Mouse (Mus musculus) c-Kit-positive CD71-positive TER-119-negative erythroid progenitor cells, embryonic 14.5 days (primary cell): ENCODE data around the gene Actr1a.

Experiments
- DNase-seq: peaks from one replicate; pipeline ENCODE4 v3.0.0-alpha.2; 2013; ENCODE audit warnings: low read depth

Actr1a gene

GRCm38 (mm10) chr19:46399886-46400285, 4.3 kb upstream of the Actr1a start:
- DNase-seq, result no peak

DNA sequence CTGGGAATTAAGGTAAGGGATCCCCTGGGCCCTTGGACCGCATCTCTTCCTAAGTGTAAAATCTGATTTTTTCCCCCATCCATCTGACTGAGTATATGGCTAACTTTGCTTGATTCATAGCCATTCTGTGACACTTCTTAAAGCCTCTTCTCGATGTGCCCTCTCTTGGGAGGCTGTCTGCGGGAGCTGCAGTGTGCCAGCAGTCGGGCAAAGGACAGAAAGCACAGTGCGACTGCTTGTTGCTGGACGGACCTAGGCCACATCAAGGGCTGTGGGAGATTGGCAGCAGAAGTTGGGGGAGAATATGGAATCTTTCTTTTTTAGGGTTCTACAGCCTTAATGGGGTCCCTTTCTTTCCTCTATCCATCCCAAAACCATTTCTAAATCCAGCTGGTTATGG, 3.8 kb upstream of the Actr1a start:
- no peak for DNase-seq

DNA sequence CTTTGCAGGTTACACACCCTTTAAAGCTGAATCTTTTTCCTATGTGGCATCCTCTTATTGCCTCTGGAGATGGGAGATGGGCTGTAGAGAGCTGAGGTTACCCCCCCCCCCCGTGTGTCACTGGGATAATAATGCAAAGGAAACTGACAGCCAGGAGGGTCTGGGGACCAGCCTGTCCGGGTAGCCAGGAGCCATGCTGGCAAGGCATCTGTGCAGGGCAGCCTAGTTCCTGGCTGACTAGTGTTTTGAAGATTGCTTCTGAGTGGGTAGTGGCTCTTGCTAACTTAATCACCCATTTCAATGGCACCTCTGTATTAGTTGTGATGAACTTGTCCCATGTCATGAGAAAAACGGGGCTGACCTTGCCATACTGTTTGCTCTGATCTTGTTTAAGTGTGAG, 2.9 kb upstream of the Actr1a start:
- no peak for DNase-seq

DNA sequence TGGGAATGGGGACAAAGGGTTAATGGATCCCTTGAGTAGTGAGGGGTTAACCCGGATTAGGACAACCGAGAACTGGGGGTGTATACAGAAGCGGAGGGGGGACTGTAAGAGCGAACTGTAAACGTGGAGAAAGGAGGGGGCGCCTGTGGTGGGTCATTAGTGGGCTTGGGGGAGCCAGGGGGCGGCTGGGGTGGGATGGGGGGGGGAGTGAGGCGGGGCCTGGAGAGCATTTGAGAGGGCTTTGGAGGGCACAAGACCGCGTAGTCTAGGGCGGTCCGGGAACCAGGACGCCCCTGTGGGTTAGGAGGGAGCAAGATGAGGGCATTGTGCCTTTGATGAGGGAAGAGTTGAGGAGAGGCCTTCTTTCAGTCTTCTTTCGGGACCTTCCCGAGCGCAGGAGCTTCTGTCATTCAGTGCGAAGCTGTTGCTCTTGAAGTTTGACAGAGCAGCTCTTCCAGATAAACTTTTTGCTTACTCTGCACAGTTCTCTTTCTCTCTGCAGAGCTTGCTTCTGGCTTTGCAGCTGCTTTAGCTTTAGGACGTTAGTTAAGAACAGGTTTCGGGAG, 2.0 kb upstream of the Actr1a start:
- DNase-seq, result no peak

- peak; percentile 100 for DNase-seq
Measured at GRCm38 (mm10) chr19:46396686-46397435, 1.3 kb upstream of the Actr1a start, which contains the start of gene Sufu. Sufu (plus strand) TSS chr19:46396896.

DNA sequence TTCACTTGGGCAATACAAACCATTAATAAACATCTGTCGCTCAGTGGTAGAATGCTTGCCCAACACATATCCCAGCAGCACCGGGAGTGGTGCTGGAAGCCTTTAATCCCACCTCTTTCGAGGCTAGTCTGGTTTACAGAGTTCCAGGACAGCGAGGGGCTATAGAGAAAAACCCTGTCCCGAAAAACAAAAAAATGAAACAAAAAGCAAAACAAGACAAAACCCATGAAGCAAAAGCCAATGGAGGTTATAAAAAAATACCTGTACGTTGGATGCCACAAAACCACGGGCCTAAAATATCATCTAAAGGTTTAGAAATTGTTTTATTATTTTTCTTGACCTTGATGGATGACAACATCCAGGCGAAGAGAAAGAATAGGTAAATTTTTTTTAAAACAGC, 561 bp upstream of the Actr1a start:
- DNase-seq, result no peak

DNA sequence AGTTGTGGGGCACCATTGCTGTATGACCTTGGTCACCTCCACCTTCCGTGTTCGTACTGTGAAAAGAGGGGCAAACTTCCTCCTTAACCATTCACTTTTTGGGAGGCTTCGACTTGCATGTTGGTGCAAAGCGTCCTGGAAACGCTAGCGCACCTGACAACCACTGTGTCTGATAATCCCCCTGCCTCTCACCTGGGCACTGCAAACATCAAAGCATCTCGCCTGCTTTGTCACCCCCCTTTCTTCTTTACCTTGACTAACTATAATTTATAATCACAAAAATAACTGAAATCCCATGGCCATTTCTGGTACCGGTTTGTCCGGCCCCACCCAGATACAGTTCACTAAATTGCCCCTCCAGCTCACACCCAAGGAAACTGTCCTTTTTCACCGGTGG, 838 bp downstream of the Actr1a start:
- no peak for DNase-seq

DNA sequence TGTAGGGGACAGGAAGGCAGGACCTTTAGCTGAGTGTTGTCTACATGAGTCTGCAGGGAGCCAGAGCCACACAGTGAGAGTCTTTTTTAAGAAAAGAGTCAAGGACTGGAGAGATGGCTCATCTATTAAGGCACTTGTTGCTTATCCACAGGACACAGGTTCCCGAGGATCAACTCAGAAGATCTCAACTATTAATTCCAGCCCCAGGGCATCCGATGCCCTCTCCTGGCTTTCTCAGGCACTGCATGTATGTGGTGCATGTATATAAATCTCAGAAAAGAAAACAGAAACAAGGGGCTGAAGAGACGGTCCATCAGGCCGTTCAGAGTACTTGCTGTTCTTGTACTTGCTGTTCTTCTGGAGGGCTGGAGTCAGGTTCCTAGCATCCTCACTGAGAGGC, 3.5 kb downstream of the Actr1a start:
- no peak for DNase-seq

DNA sequence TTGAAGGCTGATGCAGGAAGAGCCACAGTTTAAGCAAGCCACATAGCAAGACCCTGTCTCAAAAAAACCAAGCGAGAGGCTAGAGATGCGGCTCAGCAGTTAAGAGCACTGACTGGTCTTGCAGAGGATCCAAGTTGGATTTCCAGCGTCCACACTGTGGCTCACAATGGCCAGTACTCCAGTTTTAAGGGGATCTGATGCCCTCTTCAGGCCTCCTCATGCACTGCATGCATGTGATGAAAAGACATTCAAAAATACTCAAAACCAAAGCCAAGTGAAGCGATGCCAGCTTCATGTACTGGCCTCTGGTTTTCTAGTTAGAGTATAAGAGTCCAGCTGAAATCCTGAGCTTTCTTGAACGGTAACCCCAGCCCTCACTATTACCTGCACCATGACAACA, 5.7 kb downstream of the Actr1a start:
- DNase-seq, result no peak

- DNase-seq, result no peak
Measured at GRCm38 (mm10) chr19:46382275-46382674, 13.3 kb downstream of the Actr1a start.

DNA sequence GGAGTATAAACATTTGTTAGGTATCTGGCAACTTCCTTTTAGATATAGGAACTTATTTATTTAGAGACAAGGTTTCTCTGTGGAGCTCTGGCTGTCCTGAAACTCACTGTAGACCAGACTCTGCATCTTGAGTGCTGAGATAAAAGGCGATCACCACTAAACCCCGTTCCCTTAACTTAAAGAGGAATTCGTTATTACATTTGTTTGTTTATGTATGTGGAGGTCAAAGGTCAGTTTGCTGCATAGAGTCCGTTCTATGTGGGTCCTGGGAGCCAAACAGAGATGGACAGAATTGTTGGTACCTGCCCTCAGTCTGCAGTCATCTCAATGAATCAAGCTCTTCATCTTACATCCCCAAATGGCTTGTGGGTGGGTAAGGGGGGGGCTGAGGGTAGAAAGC, 19.7 kb downstream of the Actr1a start:
- no peak for DNase-seq

GRCm38 (mm10) chr19:46375489-46375888, 20.1 kb downstream of the Actr1a start:
- DNase-seq, result no peak

DNA sequence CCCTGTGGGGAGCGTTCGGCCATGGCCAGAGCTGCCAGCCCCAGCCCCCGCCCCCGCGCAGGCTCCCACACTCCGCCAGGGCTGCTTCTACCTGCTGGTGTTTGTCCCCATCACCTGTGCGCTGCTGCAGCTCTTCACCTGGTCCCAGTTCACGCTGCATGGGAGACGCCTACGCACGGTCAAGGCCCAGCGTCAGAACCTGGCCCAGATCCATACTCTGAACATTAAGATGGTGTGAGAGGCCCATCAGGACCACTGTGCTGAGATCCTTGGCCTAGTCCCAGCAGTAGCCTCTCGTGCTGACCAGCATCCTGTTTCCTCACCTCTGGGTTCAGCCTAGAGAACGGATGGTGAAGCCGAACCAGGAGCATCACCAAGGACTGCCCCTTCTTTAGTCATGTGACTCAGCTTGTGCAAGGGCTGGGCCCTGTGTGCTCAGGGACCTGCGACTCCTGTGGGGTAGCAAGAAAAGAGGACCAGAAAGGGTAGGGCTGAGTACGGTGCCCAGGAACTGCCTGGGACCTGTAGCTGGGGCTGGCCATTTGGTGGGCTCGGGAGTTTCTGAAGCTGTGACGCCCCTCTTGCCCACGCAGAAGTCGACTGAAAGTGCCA, 21.0 kb downstream of the Actr1a start:
- DNase-seq, result no peak

- DNase-seq, result peak; percentile 33
Measured at GRCm38 (mm10) chr19:46369204-46369603, 26.3 kb downstream of the Actr1a start.

DNA sequence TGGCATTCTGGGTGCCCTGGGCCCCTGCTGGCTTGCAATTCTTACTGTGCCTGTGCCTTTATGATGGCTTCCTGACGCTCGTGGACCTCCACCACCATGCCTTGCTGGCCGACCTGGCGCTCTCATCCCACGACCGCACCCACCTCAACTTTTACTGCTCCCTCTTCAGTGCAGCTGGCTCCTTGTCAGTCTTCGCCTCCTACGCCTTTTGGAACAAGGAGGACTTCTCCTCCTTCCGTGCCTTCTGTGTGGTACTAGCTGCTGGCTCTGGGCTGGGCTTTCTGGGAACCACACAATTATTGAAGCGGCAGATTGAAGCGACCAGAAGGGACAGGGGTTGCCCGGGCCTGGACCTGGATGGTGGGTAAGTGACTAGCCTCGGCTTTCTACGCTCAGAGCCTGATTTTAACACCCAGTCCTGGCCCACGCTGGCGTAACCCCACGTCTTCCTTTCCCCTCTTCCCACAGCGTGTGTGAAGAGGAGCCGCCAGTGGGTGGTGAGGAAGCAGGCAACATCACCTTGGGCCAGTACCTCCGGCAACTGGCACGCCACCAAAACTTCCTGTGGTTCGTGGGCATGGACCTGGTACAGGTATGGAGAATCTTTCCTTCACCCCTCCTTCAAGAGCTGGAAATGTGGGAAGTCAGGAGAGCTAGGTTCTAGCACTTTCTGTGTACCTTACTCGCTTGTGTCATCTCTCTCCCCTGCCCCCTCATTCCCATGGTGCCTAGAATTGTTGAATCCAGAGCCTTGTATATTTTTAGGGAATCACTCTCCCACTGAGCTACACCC, 27.6 kb downstream of the Actr1a start:
- no peak for DNase-seq

DNA sequence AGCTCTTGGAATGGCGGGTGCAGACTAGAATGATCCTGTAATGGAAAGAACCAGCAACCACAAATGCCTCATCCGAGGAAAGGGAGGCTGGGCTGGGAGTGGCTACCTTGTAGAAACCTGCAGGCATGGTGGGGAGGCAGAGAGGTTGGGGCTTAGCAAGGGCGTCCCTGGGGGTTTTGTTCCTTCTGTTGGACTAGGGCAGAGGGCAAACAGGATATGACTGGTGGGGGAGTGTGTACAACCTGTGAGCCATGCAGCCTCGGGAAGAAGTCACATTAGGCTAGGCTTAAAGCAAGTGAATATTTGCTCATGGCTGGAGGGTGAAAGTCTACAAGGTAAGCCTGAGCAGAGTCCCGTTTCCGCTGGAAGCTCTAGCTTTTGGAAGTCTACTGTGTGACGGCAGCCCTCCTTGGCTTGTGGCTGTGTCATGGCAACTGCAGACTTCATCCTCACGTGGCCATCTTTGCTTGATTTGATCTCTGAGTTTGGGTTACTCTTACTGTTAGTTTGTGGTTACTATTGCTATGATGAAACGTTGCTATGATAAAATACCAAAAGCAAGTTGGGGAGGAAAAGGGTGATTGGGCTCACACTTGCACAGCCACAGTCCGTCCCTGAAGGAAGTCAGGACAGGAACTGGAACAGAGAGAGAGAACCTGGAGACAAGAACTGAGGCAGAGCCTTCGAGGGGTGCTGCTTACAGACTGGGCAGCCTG, 32.1 kb downstream of the Actr1a start:
- DNase-seq, result no peak

DNA sequence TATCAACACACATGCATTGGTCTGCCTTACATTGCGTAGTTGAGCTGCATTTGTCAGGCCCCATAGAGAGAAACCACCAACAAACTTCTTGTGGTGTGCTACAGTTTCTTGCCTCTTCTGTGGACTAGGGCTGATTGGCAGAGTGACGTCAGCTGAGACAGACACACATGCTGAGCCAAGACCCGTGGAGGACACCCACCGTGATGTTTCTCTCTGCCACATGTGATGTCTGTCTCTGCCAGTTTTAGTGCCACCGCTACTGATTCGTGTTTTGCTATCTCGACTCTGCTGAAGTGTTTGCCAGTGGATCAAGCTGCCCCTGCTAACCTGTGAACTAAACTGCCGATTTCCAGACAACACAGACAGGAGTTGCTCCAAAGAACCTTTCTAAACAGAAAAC, 33.4 kb downstream of the Actr1a start:
- no peak for DNase-seq

DNA sequence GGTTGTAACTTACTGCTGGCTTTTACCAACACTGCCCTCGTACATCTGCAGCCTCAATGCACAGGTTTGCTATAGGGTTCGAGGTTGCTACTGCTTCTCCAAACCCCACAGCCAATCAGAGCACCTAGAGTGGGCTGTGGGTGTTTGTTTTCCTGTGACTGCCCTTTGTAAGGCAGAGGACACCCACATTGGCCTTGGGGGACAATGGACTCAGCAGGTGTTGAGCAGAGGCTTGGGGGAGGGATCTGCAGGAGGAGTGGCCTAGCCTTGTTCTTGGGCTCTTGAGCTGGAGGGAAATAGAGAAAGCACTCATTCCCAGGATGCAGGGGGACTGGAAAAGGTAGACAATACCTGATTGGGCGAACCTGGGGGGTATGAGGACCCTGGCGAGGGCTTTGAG, 37.2 kb downstream of the Actr1a start:
- DNase-seq, result no peak

DNA sequence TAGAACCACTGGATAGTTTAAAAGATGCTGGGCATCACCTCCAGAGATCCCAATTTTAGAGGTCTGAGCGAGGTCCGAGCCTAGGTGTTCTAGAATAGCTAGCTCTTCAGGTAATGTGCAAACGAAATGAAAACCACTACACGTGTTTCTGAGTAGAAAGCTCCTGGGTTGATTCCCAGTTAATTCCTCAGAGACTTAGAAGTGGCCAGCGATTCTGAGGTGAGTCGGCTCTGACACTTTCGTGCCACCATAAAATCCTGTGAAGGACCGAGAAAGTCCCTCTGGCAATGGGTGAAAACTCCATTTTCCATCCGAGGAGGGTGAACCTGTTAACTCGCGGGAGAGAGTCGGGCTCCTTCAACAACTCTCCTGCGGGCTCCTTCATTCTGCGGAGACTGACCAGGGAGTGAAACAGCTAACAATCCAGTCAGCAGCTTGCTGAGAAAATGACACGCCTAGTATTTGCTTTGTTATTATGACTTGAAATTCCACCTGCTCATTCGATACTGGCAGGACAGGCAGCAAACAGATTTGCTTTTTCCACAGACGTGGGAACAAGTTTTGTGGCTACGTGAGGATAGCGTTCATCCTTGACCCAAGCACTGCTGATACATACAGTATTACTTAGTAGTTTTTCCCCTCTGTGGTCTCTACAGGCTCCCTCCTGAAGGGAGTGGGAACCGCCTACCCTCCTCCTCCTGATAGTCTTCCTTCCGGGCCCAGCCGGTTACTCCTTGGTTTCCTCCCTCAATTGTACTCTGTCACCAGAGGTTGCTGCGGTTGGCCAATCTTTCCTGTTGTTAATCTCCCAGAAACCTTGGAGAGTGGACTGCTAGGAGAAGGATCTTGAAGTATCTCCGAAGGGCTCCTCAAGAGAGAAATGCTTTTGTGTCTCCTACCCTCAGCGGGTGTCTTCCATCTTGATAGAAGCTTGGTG, 37.9 kb downstream of the Actr1a start:
- no peak for DNase-seq

DNA sequence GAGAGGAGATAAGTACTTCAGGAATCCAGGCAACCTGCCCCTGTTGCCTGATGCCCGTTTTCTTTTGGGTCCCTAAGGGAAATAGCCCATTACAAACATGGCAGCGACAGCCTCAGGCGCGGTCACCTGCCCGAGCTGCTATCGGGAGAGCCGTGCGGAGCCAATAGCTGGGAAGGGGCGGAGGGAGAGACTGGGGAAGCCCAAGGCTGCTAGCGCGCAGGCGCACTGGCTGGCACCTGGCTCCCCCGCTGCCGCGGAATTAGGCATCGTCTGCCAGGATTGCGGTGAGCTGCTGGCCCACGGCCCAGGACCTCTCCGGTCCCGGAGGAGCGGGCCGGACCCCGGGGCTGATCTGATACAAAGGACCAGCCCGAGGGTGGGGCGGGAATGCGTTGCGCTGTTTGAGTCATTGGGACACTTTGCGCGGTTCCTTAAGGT, 38.8 kb downstream of the Actr1a start:
- peak; percentile 85 for DNase-seq
